Mouse (Mus musculus): ENCODE results near the gene Prpf8.

DNA sequence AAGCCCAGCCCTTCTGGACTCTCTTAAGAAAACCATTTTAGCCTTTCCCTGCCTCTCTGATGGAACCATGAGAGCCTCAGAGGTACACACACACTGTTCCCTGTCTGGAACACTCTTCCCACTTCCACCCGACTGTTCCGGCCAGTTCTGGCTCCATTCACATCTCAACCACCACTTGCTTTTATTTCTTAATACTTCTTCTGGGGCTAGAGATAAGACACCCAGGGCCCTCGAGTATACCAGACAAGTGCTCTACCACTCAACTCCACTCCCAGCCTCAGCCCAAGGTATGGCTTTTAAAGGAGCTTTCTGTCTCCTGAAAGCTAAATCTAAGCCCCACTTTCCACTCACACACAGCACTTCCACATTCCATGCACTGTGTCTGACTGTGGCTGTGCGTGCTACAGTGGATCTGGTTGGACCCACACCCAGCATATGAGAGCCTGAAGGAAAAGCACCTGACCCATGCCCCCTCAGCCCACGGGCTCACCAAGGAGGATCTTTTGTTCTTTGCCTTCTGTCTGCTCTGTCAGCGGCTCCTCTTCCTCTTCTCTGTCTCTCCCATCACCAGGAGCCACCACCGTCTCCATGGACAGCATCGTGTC is 36.2 kb upstream of the Prpf8 start:
- TF ChIP-seq CTCF (IDR thresholded peaks at IDR 0.05), result no peak
- peak; percentile 68 for TF ChIP-seq EP300 (IDR thresholded peaks at IDR 0.05)
